Mouse (Mus musculus) olfactory bulb, adult 2 months (tissue): ENCODE measurements at regions not wholly inside any gene's neighbourhood (a gene's known extent, or its start where the extent isn't known, plus 50 kb on each side); places are given as distances from the start of the nearest gene placed in this dataset.

Experiments used
- CTCF ChIP-seq: fragments of 200-500 bp; IDR thresholded peaks from 2 replicates; pipeline ENCODE4 v1.5.1; 2012; ENCODE audit warnings: low read depth, mild to moderate bottlenecking, low read length, moderate library complexity; ENCODE audit not compliant: insufficient read depth
- POLR2A ChIP-seq: fragments of 200-500 bp; IDR thresholded peaks from 2 replicates; pipeline ENCODE4 v1.6.1; 2012; ENCODE audit warnings: mild to moderate bottlenecking, low read depth, low read length, moderate library complexity; ENCODE audit not compliant: insufficient read depth

- TF ChIP-seq CTCF = no peak
- TF ChIP-seq POLR2A = no peak
Measured at GRCm38 (mm10) chr14:47898605-47899004, 222.0 kb upstream of the Peli2 start.
